Mouse (Mus musculus) heart, postnatal 0 days (tissue): ENCODE results near the gene Sdcbp2. TPM values are rescaled to one million over a fixed set of nuclear protein-coding genes. Genes with fewer than 3 reads are reported as not detected.
A peak's percentile ranks its signal among the peaks of the same experiment; 100 is the strongest.

Experiments
- ATAC-seq: fragments of 200-750 bp; cut with Nextera tagmentation; 2 replicates; pipeline ENCODE4 v1.8.0; 2017; ENCODE audit warnings: low read depth, moderate number of reproducible peaks, moderate library complexity; ENCODE audit not compliant: insufficient read depth
- DNase-seq: peaks from one replicate; pipeline ENCODE4 v3.0.0-alpha.2; 2016; ENCODE audit warnings: low spot score
- H3K27ac ChIP-seq: fragments of 300-500 bp; sonication (generic); 2 replicates; pipeline ENCODE4 v1.5.1; 2014; ENCODE audit warnings: low read depth, mild to moderate bottlenecking
- H3K27me3 ChIP-seq: fragments of 300-500 bp; sonication (generic); 2 replicates; pipeline ENCODE4 v1.6.1; 2014; ENCODE audit warnings: low read length, mixed read lengths; ENCODE audit not compliant: control insufficient read depth, insufficient read depth
- H3K36me3 ChIP-seq: fragments of 300-500 bp; sonication (generic); replicated peaks from 2 replicates; pipeline ENCODE4 v1.6.1; 2014; ENCODE audit warnings: low read length, mixed read lengths; ENCODE audit not compliant: control insufficient read depth, insufficient read depth
- H3K4me1 ChIP-seq: fragments of 300-500 bp; sonication (generic); 2 replicates; pipeline ENCODE4 v1.6.1; 2014; ENCODE audit warnings: antibody characterized with exemption; ENCODE audit not compliant: control insufficient read depth, insufficient read depth
- H3K4me2 ChIP-seq: fragments of 300-500 bp; sonication (generic); 2 replicates; pipeline ENCODE4 v1.6.1; 2014; ENCODE audit warnings: low read depth, mild to moderate bottlenecking, low read length, moderate library complexity
- H3K4me3 ChIP-seq: fragments of 300-500 bp; sonication (generic); 2 replicates; pipeline ENCODE4 v1.5.1; 2014; ENCODE audit warnings: low read depth, low read length
- H3K9ac ChIP-seq: fragments of 300-500 bp; sonication (generic); replicated peaks from 2 replicates; pipeline ENCODE4 v1.6.1; 2014; ENCODE audit warnings: low read depth, low read length, mixed read lengths
- H3K9me3 ChIP-seq: fragments of 300-500 bp; sonication (generic); replicated peaks from 2 replicates; pipeline ENCODE4 v1.6.1; 2016; ENCODE audit warnings: low read length; ENCODE audit not compliant: control insufficient read depth
- CTCF ChIP-seq: IDR thresholded peaks from 2 replicates; pipeline ENCODE4 v1.5.1; 2016; ENCODE audit warnings: antibody characterized with exemption, control low read depth, low read depth
- EP300 ChIP-seq: IDR thresholded peaks from 2 replicates; pipeline ENCODE4 v1.6.1; 2016; ENCODE audit warnings: antibody characterized with exemption, low read depth
- WGBS: fragments of 180-500 bp; shearing (Covaris S2); extraction: QIAGEN DNeasy Blood & Tissue Kit; methylation state at CpG from one replicate; pipeline ENCODE4 v1.1.7; 2014; 5-methylcytosine and 5-hydroxymethylcytosine counted together
- polyA plus RNA-seq: library from polyadenylated mRNA; unstranded; fragments of >200 nt; fragmentation: Nextera tagmentation; extraction: Ambion mirVana; gene quantifications from 2 replicates; pipeline ENCODE4 v1.2.1, GENCODE M21; 2015
- total RNA-seq: library from RNA; depleted of rRNA; stranded (reverse); fragments of >200 nt; gene quantifications from 2 replicates; pipeline ENCODE4 v1.2.3, GENCODE M21; 2014; ENCODE audit warnings: low replicate concordance

Gene Sdcbp2
- total and polyA plus RNA-seq, 2 experiments from 2014 or later = 1.8 to 8.0 TPM

- H3K4me2 ChIP-seq = no peak overlapping the region
- WGBS = 24% methylated on average over 8 of the region's 8 CpGs
- no peak overlapping the region for H3K4me3 ChIP-seq
- H3K36me3 ChIP-seq = no peaks in the 10 kb centered on the region
- H3K9me3 ChIP-seq = no peaks in the 10 kb centered on the region
- ATAC-seq (peak; percentile 8; the same call in 1 of the 2 replicates), DNase-seq (peak; percentile 26)
- H3K27ac ChIP-seq = peak overlapping the region; percentile 67
- H3K27me3 ChIP-seq = no peaks in the 10 kb centered on the region
- H3K4me1 ChIP-seq = 0 out of 2 replicates have a peak, but pooled peaks cover 6% of the 10 kb centered on the region
- H3K9ac ChIP-seq = no peak overlapping the region
- no peak for TF ChIP-seq EP300
- TF ChIP-seq CTCF = peak; percentile 7; the same call in 1 of the 2 replicates
Measured at GRCm38 (mm10) chr2:151530378-151531230, 41.8 kb upstream of the Sdcbp2 start.

- Histone ChIP-seq H3K27me3 (no peaks in the 10 kb centered on the region), H3K9ac (no peak overlapping the region), H3K4me3 (no peak overlapping the region), H3K9me3 (no peaks in the 10 kb centered on the region), H3K27ac (no peak overlapping the region), H3K4me2 (no peak overlapping the region), H3K36me3 (no peaks in the 10 kb centered on the region), H3K4me1 (0 out of 2 replicates have a peak, but pooled peaks cover 6% of the 10 kb centered on the region)
- WGBS = 69% methylated on average over 6 of the region's 6 CpGs
- DNase-seq (no peak), ATAC-seq (no peak)
- TF ChIP-seq EP300 = no peak
- no peak for TF ChIP-seq CTCF
Measured at GRCm38 (mm10) chr2:151533632-151534031, 38.8 kb upstream of the Sdcbp2 start.

GRCm38 (mm10) chr2:151535961-151536617, 36.3 kb upstream of the Sdcbp2 start:
- Histone ChIP-seq H3K27me3 (no peaks in the 10 kb centered on the region), H3K9me3 (no peaks in the 10 kb centered on the region), H3K4me3 (no peak overlapping the region), H3K4me2 (no peak overlapping the region), H3K27ac (peak overlapping the region; percentile 77), H3K9ac (no peak overlapping the region), H3K4me1 (no peaks in the 10 kb centered on the region), H3K36me3 (no peaks in the 10 kb centered on the region)
- DNase-seq = no peak
- TF ChIP-seq EP300 (no peak), CTCF (no peak)
- peak; percentile 38; the same call in 1 of the 2 replicates for ATAC-seq
- 20% methylated on average over 1 of the region's 1 CpGs for WGBS

- no peaks in the 10 kb centered on the region for H3K36me3 ChIP-seq
- no peak for DNase-seq
- no peak overlapping the region for H3K4me3 ChIP-seq
- WGBS = 44% methylated on average over 5 of the region's 5 CpGs
- H3K4me1 ChIP-seq = peaks cover 3% of the 10 kb centered on the region
- H3K9ac ChIP-seq = no peak overlapping the region
- H3K27me3 ChIP-seq = no peaks in the 10 kb centered on the region
- ATAC-seq = 0 out of 2 replicates have a peak, but pooled peaks have one; percentile 33
- H3K27ac ChIP-seq = peak overlapping the region; percentile 77
- no peak overlapping the region for H3K4me2 ChIP-seq
- no peaks in the 10 kb centered on the region for H3K9me3 ChIP-seq
- no peak for TF ChIP-seq CTCF
- TF ChIP-seq EP300 = no peak
Measured at GRCm38 (mm10) chr2:151536618-151536974, 35.8 kb upstream of the Sdcbp2 start.

- no peaks in the 10 kb centered on the region for H3K36me3 ChIP-seq
- H3K27me3 ChIP-seq = no peaks in the 10 kb centered on the region
- H3K9me3 ChIP-seq = no peaks in the 10 kb centered on the region
- H3K4me2 ChIP-seq = no peak overlapping the region
- no peak overlapping the region for H3K4me3 ChIP-seq
- H3K4me1 ChIP-seq = peaks cover 10% of the 10 kb centered on the region
- no peak overlapping the region for H3K9ac ChIP-seq
- no peak for ATAC-seq
- no peak overlapping the region for H3K27ac ChIP-seq
- TF ChIP-seq CTCF = no peak
- TF ChIP-seq EP300 = no peak
- WGBS = 59% methylated on average over 4 of the region's 4 CpGs
- no peak for DNase-seq
Measured at GRCm38 (mm10) chr2:151538646-151539045, 33.8 kb upstream of the Sdcbp2 start.
